Mouse (Mus musculus): Measurements from ENCODE around the gene Uhrf1bp1l.
"Not testable (repeated sequence)": the region's sequence is repeated elsewhere in the genome, so short reads cannot be mapped to it uniquely, and the experiment has no call there.

Uhrf1bp1l gene

DNA sequence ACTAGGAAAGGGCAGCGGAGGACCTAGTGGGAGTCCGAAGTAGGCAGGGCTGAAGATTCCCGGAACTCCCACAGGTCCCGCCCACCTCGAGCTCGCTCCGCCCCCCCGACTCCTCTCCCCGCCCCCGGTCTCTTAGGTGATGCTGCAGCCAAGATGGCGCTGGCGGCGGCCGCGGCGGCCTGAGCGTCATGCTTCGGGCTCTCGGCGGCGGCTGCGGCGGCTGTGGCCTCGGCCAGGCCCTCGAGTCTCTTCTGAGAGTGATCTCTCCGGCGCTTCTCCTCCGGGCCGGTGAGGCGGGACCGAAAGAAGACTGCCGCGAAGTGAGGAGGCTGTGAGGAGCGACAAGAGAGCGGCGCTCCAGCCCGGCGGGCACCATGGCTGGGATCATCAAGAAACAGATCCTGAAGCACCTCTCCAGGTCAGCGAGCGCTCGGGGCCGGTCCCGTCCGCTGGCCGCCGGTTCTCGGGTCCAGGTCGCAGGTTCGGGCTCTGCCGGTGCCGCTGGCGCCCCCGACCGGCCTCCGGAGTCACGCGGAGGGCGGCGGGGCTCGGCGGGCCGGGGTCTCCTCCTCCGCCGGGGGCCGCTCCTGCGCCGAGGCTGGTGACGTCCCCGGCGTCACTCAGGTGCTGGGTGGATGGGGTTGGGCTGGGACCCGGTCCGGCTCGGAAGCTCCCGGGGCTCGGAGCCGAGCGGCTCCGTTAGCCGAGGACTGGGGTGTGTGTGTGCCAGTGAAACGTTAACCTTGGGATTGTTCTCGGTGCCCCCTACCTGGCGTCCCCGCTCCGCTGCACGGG is at the start of gene Uhrf1bp1l:
TSS of gene Uhrf1bp1l (plus strand) at position 121 of the 795 bp plus-strand sequence.
- peak; percentile 88 for ATAC-seq (ENCODE audit: low TSS enrichment)

- no peak for ATAC-seq (ENCODE audit: low TSS enrichment)
These were observed 49.4 kb upstream of the Uhrf1bp1l start for GRCm38 (mm10) chr10:89695194-89695911.

DNA sequence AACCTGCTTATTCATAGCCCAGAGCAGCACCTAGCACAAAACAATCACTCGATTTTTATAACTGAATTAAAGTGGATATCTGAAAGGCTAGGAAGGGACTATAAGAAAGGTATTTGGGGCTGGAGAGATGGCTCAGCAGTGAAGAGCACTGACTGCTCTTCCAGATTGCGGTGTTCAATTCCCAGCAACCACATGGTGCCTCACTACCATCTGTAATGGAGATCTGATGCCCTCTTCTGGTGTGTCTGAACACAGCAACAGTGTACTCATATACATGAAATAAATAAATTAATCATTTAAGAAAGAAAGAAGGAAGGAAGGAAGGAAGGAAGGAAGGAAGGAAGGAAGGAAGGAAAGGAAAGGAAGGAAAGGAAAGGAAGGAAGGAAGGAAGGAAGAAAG is 48.5 kb upstream of the Uhrf1bp1l start:
- not testable (repeated sequence) for ATAC-seq (ENCODE audit: low TSS enrichment)

DNA sequence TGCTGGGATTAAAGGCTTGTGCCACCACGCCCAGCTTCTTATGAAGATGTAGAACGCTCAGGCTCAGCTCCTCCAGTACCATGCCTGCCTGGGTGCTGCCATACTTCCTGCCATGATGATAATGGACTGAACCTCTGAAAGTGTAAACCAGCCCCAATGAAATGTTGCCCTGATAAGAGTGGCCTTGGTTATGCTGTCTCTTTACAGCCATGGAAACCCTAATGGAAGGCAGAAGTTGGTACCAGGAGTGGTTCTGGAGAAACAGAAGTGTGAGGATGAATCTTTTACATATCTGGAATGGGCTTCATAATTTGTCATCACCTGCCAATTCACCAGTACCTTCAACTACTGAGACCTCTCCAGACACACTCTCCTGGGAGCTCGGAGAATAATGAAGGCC is 46.8 kb upstream of the Uhrf1bp1l start:
- ATAC-seq (ENCODE audit: low TSS enrichment), result no peak

- ATAC-seq (ENCODE audit: low TSS enrichment), result no peak
These were observed 41.7 kb upstream of the Uhrf1bp1l start for GRCm38 (mm10) chr10:89703042-89703441.

GRCm38 (mm10) chr10:89707397-89707796 is 37.4 kb upstream of the Uhrf1bp1l start:
- no peak for ATAC-seq (ENCODE audit: low TSS enrichment)

- no peak for ATAC-seq (ENCODE audit: low TSS enrichment)
These were observed 36.1 kb upstream of the Uhrf1bp1l start for GRCm38 (mm10) chr10:89708720-89709119.

GRCm38 (mm10) chr10:89714910-89715309 is 29.9 kb upstream of the Uhrf1bp1l start:
- ATAC-seq (ENCODE audit: low TSS enrichment), result peak; percentile 62; the same call in 1 of the 2 replicates

GRCm38 (mm10) chr10:89720252-89720651 is 24.5 kb upstream of the Uhrf1bp1l start:
- ATAC-seq (ENCODE audit: low TSS enrichment), result no peak

DNA sequence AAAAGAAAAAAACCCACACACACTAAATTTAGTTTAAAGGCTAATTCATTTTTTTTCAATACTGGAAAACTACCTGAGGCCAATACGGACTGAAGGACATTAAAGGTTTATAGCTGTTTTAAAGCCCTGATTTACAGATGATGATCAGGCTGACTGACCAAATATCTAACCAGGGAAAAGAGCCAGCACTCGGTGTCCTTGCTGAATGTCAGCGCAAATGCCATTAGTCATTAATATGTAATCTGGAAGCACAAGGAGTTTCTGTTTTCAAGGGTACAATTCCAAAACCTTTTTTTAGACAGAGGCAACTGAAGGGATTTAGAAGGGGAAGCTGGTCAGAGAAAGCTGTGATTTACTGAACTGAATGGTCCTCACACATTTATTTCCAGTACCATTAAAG is 24.0 kb upstream of the Uhrf1bp1l start:
- ATAC-seq (ENCODE audit: low TSS enrichment), result no peak

GRCm38 (mm10) chr10:89722247-89723195 is 22.3 kb upstream of the Uhrf1bp1l start:
- no peak for ATAC-seq (ENCODE audit: low TSS enrichment)

DNA sequence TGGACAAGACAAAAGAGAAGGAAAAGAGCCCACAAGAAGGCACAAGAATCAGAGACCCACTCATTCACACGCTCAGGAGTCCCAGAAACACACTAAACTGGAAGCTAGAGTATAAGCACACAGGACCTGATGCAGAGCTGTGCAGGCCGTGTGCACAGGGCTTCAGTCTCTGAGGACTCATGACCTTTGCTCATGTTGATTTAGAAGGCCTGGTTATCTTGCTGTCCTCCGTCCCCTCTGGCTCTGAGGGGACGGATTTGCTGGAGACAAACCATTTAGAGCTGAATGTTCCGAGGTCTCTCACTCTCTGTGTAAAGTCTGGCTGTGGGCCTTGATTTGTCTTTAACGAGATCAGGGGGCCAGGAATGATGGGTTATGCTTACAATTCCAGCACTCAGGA is 14.4 kb upstream of the Uhrf1bp1l start:
- no peak for ATAC-seq (ENCODE audit: low TSS enrichment)

GRCm38 (mm10) chr10:89731341-89731740 is 13.4 kb upstream of the Uhrf1bp1l start:
- no peak for ATAC-seq (ENCODE audit: low TSS enrichment)

DNA sequence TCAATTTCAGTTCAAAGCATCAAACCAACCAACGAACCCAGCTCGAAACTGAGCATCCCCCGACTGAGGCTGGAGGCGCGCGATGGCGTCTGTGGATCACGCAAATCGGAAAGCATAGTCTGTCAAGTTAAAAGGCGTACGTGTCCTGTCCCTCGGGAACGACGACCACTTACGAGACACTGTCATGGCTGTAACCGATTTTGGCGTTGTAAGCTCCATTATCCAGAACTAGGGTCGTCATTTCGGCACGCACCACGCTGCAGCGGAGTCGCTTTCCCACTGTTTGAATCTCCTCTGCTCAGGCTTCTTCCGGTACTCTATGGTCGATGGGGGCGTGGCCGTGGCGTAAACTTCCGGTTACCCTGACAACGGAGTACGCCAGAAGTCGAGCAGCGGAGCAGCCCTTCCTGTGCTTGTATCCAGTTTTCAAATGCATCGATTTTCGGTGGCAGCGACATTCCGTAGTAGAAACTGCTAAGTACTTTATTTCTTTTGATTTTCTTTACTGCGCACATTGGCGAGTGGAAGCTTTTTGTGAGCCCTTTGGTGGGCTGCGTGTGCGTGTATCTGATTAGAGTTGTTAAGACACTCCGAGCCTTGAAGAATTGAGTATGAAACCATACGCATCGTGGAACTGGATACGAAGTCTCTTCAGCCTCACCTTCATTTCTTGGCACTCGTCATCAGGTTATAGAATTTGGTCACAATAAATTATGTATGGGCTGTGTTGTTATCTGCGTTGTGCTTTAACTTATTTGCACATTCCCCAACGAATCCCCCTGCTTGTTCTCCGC is 12.6 kb upstream of the Uhrf1bp1l start, which contains the start of gene Actr6:
TSS of gene Actr6 (minus strand) at position 295 of the 794 bp plus-strand sequence.
- ATAC-seq (ENCODE audit: low TSS enrichment), result peak; percentile 100

- no peak for ATAC-seq (ENCODE audit: low TSS enrichment)
These were observed 7.7 kb upstream of the Uhrf1bp1l start for GRCm38 (mm10) chr10:89737092-89737491.

DNA sequence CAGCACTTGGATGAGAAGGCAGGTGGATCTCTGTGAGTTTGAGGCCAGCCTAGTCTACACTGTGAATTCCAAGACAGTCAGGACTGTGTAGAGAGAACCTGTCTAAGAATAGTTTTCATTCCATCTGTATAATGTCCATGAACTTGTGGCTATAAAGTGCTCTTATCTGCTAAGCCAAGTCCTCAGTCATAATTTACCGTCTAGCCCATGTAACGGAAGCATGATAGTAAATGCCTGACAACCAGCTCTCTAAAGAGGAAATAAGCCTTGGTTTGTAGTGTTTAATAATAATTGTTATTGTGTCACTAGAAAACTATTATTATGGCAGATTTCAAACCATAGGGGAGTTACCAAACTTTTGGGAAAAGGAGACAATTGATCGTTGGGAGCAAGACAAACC is 6.9 kb upstream of the Uhrf1bp1l start:
- ATAC-seq (ENCODE audit: low TSS enrichment), result no peak

GRCm38 (mm10) chr10:89738395-89738794 is 6.4 kb upstream of the Uhrf1bp1l start:
- no peak for ATAC-seq (ENCODE audit: low TSS enrichment)

GRCm38 (mm10) chr10:89739703-89740102 is 5.1 kb upstream of the Uhrf1bp1l start:
- no peak for ATAC-seq (ENCODE audit: low TSS enrichment)

GRCm38 (mm10) chr10:89740995-89741394 is 3.8 kb upstream of the Uhrf1bp1l start:
- ATAC-seq (ENCODE audit: low TSS enrichment), result no peak

- ATAC-seq (ENCODE audit: low TSS enrichment), result no peak
These were observed 1.5 kb upstream of the Uhrf1bp1l start for GRCm38 (mm10) chr10:89743266-89743665.

DNA sequence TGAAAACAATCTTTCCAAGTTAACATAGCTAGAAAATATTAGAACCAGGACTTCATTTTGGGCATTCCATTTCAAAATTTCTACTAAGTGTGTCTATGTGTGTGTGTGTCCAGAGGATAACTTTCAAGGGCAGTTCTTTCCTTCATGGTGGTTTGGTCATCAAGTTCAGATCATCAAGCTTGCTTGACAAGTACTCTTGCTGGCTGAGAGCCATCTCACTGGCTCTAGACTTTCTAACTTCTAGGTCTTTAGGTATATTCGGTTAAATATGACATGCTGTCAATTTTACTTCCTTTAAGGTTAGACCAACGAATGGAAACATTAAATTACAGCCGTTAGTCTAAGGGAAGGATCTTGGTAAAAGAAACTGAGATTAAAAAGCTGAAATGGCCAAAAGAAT is 450 bp upstream of the Uhrf1bp1l start:
- ATAC-seq (ENCODE audit: low TSS enrichment), result no peak

Data from frontal cortex, adult (tissue).